Mouse (Mus musculus) liver, embryonic 15.5 days (tissue): Measurements from ENCODE around the gene Cacna1b. TPM values are rescaled to one million over a fixed set of nuclear protein-coding genes. Genes with fewer than 3 reads are reported as not detected.

Source experiments
- ATAC-seq: fragments of 200-750 bp; cut with Nextera tagmentation; 2 replicates; pipeline ENCODE4 v1.8.0; 2017; ENCODE audit warnings: moderate number of reproducible peaks, mild to moderate bottlenecking, moderate library complexity; ENCODE audit not compliant: insufficient read depth
- H3K27ac ChIP-seq: fragments of 300-500 bp; sonication (generic); replicated peaks from 2 replicates; pipeline ENCODE4 v1.5.1; 2015; ENCODE audit warnings: mild to moderate bottlenecking, inconsistent platforms
- H3K27me3 ChIP-seq: fragments of 300-500 bp; sonication (generic); 2 replicates; pipeline ENCODE4 v1.6.1; 2015; ENCODE audit warnings: mild to moderate bottlenecking, inconsistent platforms
- H3K36me3 ChIP-seq: fragments of 300-500 bp; sonication (generic); replicated peaks from 2 replicates; pipeline ENCODE4 v1.6.1; 2015; ENCODE audit warnings: moderate library complexity, mild to moderate bottlenecking, inconsistent platforms
- H3K4me1 ChIP-seq: fragments of 300-500 bp; sonication (generic); replicated peaks from 2 replicates; pipeline ENCODE4 v1.6.1; 2015; ENCODE audit warnings: inconsistent platforms
- H3K4me2 ChIP-seq: fragments of 300-500 bp; sonication (generic); 2 replicates; pipeline ENCODE4 v1.6.1; 2015; ENCODE audit warnings: moderate library complexity, mild to moderate bottlenecking, inconsistent platforms
- H3K4me3 ChIP-seq: fragments of 300-500 bp; sonication (generic); replicated peaks from 2 replicates; pipeline ENCODE4 v1.5.1; 2015; ENCODE audit warnings: mild to moderate bottlenecking, inconsistent platforms
- H3K9ac ChIP-seq: fragments of 300-500 bp; sonication (generic); 2 replicates; pipeline ENCODE4 v1.6.1; 2015; ENCODE audit warnings: moderate library complexity, mild to moderate bottlenecking, inconsistent platforms
- H3K9me3 ChIP-seq: fragments of 300-500 bp; sonication (generic); replicated peaks from 2 replicates; pipeline ENCODE4 v1.6.1; 2016; ENCODE audit warnings: inconsistent platforms
- WGBS: fragments of 180-500 bp; shearing (Covaris S2); methylation state at CpG from one replicate; pipeline ENCODE4 v1.1.7; 2015; ENCODE audit warnings: mixed read lengths; ENCODE audit not compliant: insufficient replicate concordance; 5-methylcytosine and 5-hydroxymethylcytosine counted together
- polyA plus RNA-seq: library from polyadenylated mRNA; unstranded; fragments of >200 nt; fragmentation: Nextera tagmentation; extraction: Ambion mirVana; gene quantifications from 2 replicates; pipeline ENCODE4 v1.2.1, GENCODE M21; 2015

Gene Cacna1b
- polyA plus RNA-seq, 1 experiment from 2014 or later: 0.02 TPM

DNA sequence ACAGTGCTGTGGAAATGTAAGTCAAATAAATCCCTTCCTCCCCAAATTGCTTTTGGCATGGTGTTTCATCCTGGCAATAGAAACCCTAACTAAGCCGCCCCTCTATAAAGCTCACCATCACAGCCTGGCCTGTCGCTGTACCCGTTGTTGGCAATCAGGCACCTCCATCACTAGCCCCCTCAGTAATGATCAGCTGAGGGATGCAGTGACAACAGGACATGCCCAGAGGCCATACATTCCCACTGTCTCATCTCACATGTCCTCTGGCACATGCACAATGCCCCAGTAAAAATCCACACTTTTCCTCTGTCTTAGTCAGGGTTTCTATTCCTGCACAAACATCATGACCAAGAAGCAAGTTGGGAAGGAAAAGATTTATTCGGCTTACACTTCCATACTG is 173.5 kb downstream of the Cacna1b start:
- 62% methylated on average over 4 of the region's 4 CpGs for WGBS
- H3K4me3 ChIP-seq: no peak overlapping the region
- ATAC-seq: no peak
- H3K27ac ChIP-seq: no peak overlapping the region
- H3K27me3 ChIP-seq: no peaks in the 10 kb centered on the region
- no peaks in the 10 kb centered on the region for H3K4me1 ChIP-seq
- no peaks in the 10 kb centered on the region for H3K9me3 ChIP-seq
- no peak overlapping the region for H3K9ac ChIP-seq
- no peak overlapping the region for H3K4me2 ChIP-seq
- no peaks in the 10 kb centered on the region for H3K36me3 ChIP-seq

DNA sequence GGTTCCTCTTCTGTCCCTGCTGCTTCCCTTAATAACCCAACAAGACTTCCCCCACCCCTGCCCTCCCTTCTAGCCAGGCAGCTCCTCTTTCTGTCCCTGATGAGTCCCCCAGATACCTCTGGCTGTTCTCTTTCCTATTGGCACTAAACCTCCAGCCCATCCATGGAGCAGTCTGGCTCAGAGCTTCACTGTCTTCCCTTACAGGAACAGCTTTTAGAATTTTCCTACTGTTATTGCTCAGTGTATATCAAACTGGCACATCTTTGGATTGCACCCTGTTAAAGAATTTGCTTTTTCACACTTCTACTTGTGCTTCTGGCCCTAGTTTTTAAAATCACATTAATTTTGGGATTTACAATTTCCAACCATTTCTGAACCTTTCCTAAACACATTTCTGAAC is 175.0 kb downstream of the Cacna1b start:
- ATAC-seq: no peak

DNA sequence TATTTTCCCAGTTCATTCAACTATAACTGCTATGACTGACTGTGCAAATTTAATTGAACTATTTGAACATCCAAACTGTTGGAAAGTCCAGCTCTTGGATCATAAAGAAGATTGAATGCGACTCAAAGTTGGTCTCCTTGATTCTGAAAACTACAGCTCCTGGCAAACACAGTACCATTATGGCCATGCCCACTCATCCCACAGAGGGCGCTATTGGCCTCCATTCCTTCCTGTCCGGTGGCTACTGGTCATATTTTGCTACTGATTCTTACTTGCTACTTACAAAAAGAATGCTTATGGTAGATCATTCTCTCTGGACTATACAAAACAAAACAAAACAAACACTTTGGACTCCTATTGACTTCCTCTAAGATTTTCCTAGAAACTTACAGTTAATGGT is 188.3 kb downstream of the Cacna1b start:
- Histone ChIP-seq H3K9me3 (no peaks in the 10 kb centered on the region), H3K36me3 (no peaks in the 10 kb centered on the region), H3K4me1 (no peaks in the 10 kb centered on the region), H3K27ac (no peak overlapping the region), H3K27me3 (no peaks in the 10 kb centered on the region), H3K4me3 (no peak overlapping the region), H3K9ac (no peak overlapping the region), H3K4me2 (no peak overlapping the region)
- 18% methylated on average over 3 of the region's 3 CpGs for WGBS
- ATAC-seq: no peak

More for the DNA sequence above, 175.0 kb downstream of the Cacna1b start:
- Histone ChIP-seq H3K4me3 (no peak overlapping the region), H3K9ac (no peak overlapping the region), H3K4me2 (no peak overlapping the region), H3K4me1 (no peaks in the 10 kb centered on the region), H3K36me3 (no peaks in the 10 kb centered on the region), H3K27me3 (no peaks in the 10 kb centered on the region), H3K9me3 (no peaks in the 10 kb centered on the region), H3K27ac (no peak overlapping the region)

DNA sequence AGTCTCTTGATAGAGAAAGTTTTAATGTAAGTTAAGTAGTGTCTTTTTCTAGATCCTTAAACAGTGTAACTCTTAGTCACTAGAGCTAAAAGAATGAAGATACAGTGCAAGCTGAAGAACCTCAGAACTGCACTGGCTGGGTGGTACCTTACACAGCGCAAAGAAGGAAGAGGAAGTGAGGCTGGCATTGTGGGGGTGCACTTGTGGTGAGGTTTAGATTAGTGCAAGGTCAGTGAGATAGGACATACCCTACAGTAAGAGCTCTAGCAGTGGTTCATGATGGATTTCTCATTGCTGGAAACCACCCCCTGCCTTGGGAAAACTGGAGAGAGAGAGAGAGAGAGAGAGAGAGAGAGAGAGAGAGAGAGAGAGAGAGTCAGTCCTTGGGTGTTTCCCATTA is 192.0 kb downstream of the Cacna1b start:
- Histone ChIP-seq H3K4me1 (no peaks in the 10 kb centered on the region), H3K36me3 (no peaks in the 10 kb centered on the region)
- WGBS: 14% methylated on average over 1 of the region's 1 CpGs

DNA sequence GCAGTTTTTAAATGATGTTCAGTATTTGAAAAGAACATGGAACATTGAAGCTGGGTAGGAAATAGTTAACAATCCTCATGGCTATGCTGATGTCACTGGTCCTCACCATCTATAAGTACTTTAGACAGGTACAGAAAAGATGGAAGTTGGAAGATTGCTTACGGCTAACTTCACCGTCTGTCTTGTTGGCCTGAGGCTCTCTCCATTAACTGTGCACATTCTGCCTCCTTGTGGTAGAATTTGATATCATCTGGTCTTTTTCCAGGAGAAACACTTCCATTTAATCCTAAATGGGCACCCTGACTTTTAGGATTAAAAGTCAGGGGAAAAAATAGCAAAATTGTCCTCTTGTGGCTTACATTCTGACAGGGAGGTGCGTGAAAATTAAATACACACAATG is 194.4 kb downstream of the Cacna1b start:
- WGBS: 15% methylated on average over 3 of the region's 3 CpGs
- no peak for ATAC-seq
- no peaks in the 10 kb centered on the region for H3K36me3 ChIP-seq

More for the DNA sequence above, 192.0 kb downstream of the Cacna1b start:
- Histone ChIP-seq H3K4me2 (no peak overlapping the region), H3K9me3 (no peaks in the 10 kb centered on the region), H3K27me3 (no peaks in the 10 kb centered on the region), H3K27ac (no peak overlapping the region), H3K9ac (no peak overlapping the region), H3K4me3 (no peak overlapping the region)
- no peak for ATAC-seq

DNA sequence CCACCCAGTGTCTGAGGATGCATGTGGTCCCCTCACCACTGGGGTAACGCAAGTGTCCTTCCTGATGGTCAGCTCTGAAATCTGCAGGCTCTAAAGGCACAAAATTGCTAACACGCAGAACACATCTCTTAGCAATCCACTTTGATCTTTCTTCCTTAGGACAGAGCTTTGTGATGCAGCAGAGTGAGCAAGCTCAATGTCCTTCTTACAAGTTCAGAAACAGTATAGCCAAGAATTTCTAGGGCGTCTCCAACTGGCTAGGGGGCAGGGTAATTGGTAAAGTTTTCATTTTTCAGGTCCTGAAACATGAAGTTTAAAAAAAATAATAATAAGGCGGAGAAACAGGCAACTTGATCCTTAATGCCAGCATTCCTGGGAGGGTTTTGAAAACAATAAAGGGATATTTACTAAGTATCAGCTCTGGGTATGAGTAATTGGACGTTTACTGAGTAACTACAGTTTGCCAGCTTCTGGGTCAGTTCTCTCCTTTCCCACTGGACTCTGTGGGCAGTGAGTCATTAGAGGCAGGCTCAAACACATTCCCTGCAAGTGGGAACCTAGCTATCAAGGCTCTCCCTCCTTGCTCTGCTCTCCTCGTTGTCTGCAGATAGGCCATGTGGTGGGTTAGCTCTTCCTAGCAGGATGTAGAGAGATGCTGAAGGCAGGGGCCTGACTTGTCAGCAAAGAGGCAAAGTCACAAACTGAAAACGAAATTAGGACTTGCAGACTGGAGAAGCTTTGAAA is 200.2 kb downstream of the Cacna1b start:
- ATAC-seq: no peak
- Histone ChIP-seq H3K4me3 (no peak overlapping the region), H3K9ac (no peak overlapping the region), H3K9me3 (no peaks in the 10 kb centered on the region), H3K27ac (no peak overlapping the region), H3K4me2 (no peak overlapping the region), H3K36me3 (no peaks in the 10 kb centered on the region), H3K27me3 (no peaks in the 10 kb centered on the region), H3K4me1 (no peaks in the 10 kb centered on the region)
- 55% methylated on average over 7 of the region's 7 CpGs for WGBS

More for the DNA sequence above, 194.4 kb downstream of the Cacna1b start:
- Histone ChIP-seq H3K9ac (no peak overlapping the region), H3K4me1 (no peaks in the 10 kb centered on the region), H3K9me3 (no peaks in the 10 kb centered on the region), H3K27me3 (no peaks in the 10 kb centered on the region), H3K27ac (no peak overlapping the region), H3K4me2 (no peak overlapping the region), H3K4me3 (no peak overlapping the region)

DNA sequence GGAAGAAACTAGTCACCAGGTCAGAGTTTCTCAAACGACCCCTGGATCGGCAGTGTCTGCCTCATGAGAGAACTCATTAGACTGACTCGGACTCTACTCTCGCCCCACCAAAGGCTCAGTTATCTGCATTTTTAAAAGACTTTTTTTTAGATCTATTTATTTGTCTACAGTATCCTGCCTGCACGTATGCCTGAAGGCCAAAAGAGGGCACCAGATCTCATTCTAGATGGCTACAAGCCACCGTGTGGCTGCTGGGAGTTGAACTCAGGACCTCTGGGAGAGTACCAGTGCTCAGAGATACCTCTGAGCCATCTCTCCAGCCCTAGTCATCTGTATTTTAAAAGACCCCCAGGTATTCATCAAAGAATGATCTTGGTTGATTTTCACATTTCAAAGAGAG is 201.0 kb downstream of the Cacna1b start:
- 59% methylated on average over 6 of the region's 6 CpGs for WGBS
- ATAC-seq: no peak

DNA sequence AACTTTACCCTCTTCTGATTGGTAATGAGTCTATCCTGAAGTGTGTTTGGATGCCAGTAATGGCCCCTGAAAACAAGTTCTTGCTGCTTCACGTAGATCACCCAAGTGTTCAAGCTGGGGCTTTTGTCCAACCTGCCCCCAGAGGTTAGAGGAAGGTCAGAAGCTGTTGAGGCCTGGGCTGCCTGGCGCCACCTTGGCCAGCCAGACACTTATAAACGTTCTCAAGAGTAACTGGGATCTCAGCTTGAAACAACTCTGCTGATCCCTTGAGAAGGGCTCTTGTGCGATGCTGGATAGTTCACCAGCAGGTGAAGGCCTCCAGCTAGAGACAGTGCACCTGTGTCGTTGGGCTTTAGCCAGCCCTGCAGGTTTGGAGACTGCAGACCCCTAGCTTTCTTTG is 202.8 kb downstream of the Cacna1b start:
- H3K4me1 ChIP-seq: no peaks in the 10 kb centered on the region
- H3K4me2 ChIP-seq: no peak overlapping the region
- H3K36me3 ChIP-seq: no peaks in the 10 kb centered on the region
- no peak for ATAC-seq
- H3K9ac ChIP-seq: no peak overlapping the region
- no peaks in the 10 kb centered on the region for H3K9me3 ChIP-seq
- no peak overlapping the region for H3K27ac ChIP-seq
- no peak overlapping the region for H3K4me3 ChIP-seq
- WGBS: 51% methylated on average over 5 of the region's 5 CpGs
- H3K27me3 ChIP-seq: no peaks in the 10 kb centered on the region

More for the DNA sequence above, 201.0 kb downstream of the Cacna1b start:
- Histone ChIP-seq H3K9me3 (no peaks in the 10 kb centered on the region), H3K27me3 (no peaks in the 10 kb centered on the region), H3K27ac (no peak overlapping the region), H3K36me3 (no peaks in the 10 kb centered on the region), H3K4me2 (no peak overlapping the region), H3K4me1 (no peaks in the 10 kb centered on the region), H3K9ac (no peak overlapping the region), H3K4me3 (no peak overlapping the region)

DNA sequence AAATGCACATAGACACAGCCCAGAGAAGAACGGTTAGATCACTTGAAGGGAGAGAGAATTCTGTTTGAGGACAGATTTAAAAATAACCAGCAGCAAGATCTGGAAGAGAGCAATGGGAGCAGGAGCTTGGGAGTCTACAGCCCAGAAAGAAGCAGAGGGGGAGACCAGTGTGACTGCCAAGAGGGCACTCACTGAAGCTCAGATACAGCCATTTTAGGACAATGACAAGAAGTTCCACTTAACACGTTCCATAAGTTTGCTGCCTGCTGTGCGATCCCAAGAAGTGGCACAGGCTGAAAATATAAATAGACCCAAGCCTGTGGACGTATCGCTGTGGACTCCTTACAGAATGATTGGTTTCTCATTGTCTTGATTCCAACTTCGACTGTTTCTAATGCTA is 206.6 kb downstream of the Cacna1b start:
- Histone ChIP-seq H3K27me3 (no peaks in the 10 kb centered on the region), H3K4me2 (no peak overlapping the region), H3K9ac (no peak overlapping the region), H3K27ac (no peak overlapping the region), H3K9me3 (no peaks in the 10 kb centered on the region), H3K36me3 (no peaks in the 10 kb centered on the region), H3K4me1 (no peaks in the 10 kb centered on the region), H3K4me3 (no peak overlapping the region)
- ATAC-seq: no peak
- WGBS: 64% methylated on average over 6 of the region's 6 CpGs

DNA sequence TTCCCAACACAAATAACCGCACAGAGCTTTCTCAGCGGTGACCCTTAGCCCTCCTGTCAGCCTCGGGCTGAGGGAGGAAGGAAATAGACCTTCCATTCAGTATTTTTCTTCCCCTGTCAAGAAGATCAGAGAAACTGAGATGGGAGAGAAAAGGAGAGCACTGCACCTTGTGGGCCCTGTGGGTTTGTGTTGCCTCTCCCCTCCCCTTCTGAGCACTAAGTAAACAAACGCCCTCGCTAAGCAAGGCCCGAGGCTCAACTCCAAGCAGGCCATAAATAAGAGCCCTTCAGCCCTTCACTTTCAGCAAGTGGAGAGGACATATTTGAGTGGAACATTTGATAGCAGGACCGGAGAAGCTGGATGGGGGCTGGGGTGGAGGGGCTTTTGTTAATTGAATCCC is 209.0 kb downstream of the Cacna1b start:
- Histone ChIP-seq H3K9ac (no peak overlapping the region), H3K27ac (no peak overlapping the region), H3K4me2 (no peak overlapping the region), H3K4me3 (no peak overlapping the region), H3K36me3 (no peaks in the 10 kb centered on the region), H3K9me3 (no peaks in the 10 kb centered on the region), H3K4me1 (no peaks in the 10 kb centered on the region), H3K27me3 (no peaks in the 10 kb centered on the region)
- no peak for ATAC-seq
- 33% methylated on average over 7 of the region's 7 CpGs for WGBS
